Mouse (Mus musculus) forebrain, embryonic 13.5 days (tissue): Measurements from ENCODE around the gene Jade3. TPM values are rescaled to one million over a fixed set of nuclear protein-coding genes. Genes with fewer than 3 reads are reported as not detected.

ENCODE experiments used
- ATAC-seq: fragments of 200-750 bp; cut with Nextera tagmentation; 2 replicates; pipeline ENCODE4 v1.8.0; 2017
- H3K27ac ChIP-seq: fragments of 300-500 bp; sonication (generic); 2 replicates; pipeline ENCODE4 v1.5.1; 2015; ENCODE audit warnings: inconsistent platforms, mild to moderate bottlenecking, moderate library complexity
- H3K27me3 ChIP-seq: fragments of 300-500 bp; sonication (generic); 2 replicates; pipeline ENCODE4 v1.6.1; 2015; ENCODE audit warnings: mild to moderate bottlenecking, inconsistent platforms
- H3K36me3 ChIP-seq: fragments of 300-500 bp; sonication (generic); 2 replicates; pipeline ENCODE4 v1.6.1; 2015; ENCODE audit warnings: mild to moderate bottlenecking, inconsistent platforms; ENCODE audit not compliant: poor library complexity, severe bottlenecking
- H3K4me1 ChIP-seq: fragments of 300-500 bp; sonication (generic); 2 replicates; pipeline ENCODE4 v1.6.1; 2015; ENCODE audit warnings: inconsistent platforms
- H3K4me2 ChIP-seq: fragments of 300-500 bp; sonication (generic); 2 replicates; pipeline ENCODE4 v1.6.1; 2015; ENCODE audit warnings: inconsistent platforms, mild to moderate bottlenecking, moderate library complexity
- H3K4me3 ChIP-seq: fragments of 300-500 bp; sonication (generic); 2 replicates; pipeline ENCODE4 v1.5.1; 2015; ENCODE audit warnings: mild to moderate bottlenecking, inconsistent platforms
- H3K9ac ChIP-seq: fragments of 300-500 bp; sonication (generic); 2 replicates; pipeline ENCODE4 v1.6.1; 2015; ENCODE audit warnings: mild to moderate bottlenecking, inconsistent platforms
- H3K9me3 ChIP-seq: fragments of 300-500 bp; sonication (generic); replicated peaks from 2 replicates; pipeline ENCODE4 v1.6.1; 2016; ENCODE audit warnings: inconsistent platforms
- WGBS: fragments of 180-500 bp; shearing (Covaris S2); methylation state at CpG from one replicate; pipeline ENCODE4 v1.1.7; 2015; 5-methylcytosine and 5-hydroxymethylcytosine counted together
- polyA plus RNA-seq: library from polyadenylated mRNA; unstranded; fragments of >200 nt; fragmentation: Nextera tagmentation; extraction: Ambion mirVana; gene quantifications from 2 replicates; pipeline ENCODE4 v1.2.1, GENCODE M21; 2015

The Jade3 gene
- polyA plus RNA-seq, 1 experiment from 2014 or later = 7.6 TPM

DNA sequence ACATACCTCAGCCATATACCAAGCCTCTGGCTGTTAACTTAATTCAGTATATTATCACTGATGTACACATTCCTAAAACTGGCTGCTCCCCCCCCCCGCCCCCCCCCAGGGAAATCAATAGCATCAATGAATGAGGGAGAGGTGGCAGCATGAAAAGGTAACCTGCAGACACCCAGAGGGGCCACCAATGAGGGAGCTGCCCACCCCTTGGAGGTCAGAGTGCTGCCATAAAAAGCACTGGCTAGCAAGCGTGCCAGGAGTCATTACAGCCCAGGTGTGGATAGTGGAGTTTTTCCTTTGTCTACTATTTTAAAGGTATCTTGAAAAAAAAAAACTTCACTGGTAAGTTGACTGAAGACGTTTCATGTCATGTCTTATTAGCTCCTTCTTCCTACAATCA is 124.0 kb downstream of the Jade3 start, which contains the start of gene Rgn:
Gene Rgn, plus strand, starts transcription at position 256 of the 400 bp plus-strand sequence.
- H3K27ac ChIP-seq = no peak within 1 kb of the TSS
- peak within 1 kb of the TSS; percentile 61 for H3K4me2 ChIP-seq
- H3K27me3 ChIP-seq = no peaks in the 10 kb centered on the region
- no peak for ATAC-seq
- H3K36me3 ChIP-seq = no peaks in the 10 kb centered on the region
- H3K4me3 ChIP-seq = no peak within 1 kb of the TSS; the same call in 1 of the 2 replicates
- H3K9me3 ChIP-seq = no peaks in the 10 kb centered on the region
- no peaks in the 10 kb centered on the region for H3K4me1 ChIP-seq
- 68% methylated on average over 3 of the region's 3 CpGs for WGBS
- no peak within 1 kb of the TSS for H3K9ac ChIP-seq

DNA sequence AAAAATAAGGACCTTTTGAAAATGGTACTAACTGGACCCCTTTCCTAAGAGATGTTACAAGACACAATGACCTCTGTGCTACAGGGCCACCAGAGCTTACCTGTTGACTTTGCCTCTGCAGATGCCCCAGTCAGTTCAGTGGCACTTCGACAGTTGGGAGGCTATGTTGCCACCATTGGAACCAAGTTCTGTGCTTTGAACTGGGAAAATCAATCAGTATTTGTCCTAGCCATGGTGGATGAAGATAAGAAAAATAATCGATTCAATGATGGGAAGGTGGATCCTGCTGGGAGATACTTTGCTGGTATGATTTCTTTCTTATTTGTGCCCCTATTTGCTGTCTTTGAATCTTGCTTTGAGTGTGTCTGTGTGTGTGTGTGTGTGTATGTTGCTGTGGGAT is 126.7 kb downstream of the Jade3 start:
- Histone ChIP-seq H3K4me1 (no peaks in the 10 kb centered on the region), H3K4me2 (no peak overlapping the region), H3K27ac (no peak overlapping the region), H3K27me3 (no peaks in the 10 kb centered on the region), H3K36me3 (no peaks in the 10 kb centered on the region), H3K9ac (no peak overlapping the region), H3K4me3 (no peak overlapping the region), H3K9me3 (no peaks in the 10 kb centered on the region)
- 85% methylated on average over 2 of the region's 2 CpGs for WGBS
- no peak for ATAC-seq

DNA sequence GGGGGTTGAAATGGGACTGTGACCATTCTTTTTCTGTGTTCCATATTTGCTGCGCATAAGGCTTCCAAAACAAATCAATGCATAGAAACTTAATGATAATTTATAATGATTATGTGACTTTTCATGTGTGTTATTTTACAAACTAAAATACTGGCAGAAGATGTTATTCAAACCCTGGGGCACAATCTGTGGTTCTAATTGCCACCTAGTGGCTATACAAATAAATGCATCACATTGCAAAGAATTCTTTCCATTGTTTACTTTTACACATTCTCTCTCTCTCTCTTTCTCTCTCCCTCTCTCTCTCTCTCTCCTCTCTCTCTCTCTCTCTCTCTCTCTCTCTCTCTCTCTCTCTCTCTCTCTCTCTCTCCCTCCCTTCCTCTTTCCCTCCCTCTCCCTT is 136.4 kb downstream of the Jade3 start:
- WGBS = 54% methylated on average over 1 of the region's 1 CpGs
- Histone ChIP-seq H3K27me3 (no peaks in the 10 kb centered on the region), H3K4me3 (no peak overlapping the region), H3K9ac (no peak overlapping the region), H3K9me3 (no peaks in the 10 kb centered on the region), H3K36me3 (no peaks in the 10 kb centered on the region), H3K27ac (no peak overlapping the region), H3K4me2 (no peak overlapping the region), H3K4me1 (no peaks in the 10 kb centered on the region)
- ATAC-seq = no peak

DNA sequence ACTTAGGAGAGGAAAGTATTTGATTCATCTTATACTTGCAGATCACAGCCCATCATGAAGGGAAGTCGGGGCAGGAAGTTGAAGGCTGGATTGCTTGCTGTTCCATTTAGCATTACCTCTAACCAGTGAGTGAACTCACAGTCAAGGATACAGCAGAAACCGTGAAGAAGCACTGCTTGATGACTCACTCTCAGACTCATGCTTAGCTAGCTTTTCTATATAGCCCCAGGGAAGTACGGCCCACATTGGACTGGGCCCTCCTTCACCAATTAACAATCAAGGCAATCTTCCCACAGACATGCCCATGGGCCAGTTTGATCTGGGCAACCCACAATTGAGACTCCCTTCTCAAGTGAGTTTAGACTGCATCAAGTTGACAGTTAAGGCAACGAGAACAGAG is 138.5 kb downstream of the Jade3 start:
- no peak overlapping the region for H3K4me3 ChIP-seq
- no peaks in the 10 kb centered on the region for H3K9me3 ChIP-seq
- no peak overlapping the region for H3K27ac ChIP-seq
- H3K36me3 ChIP-seq = no peaks in the 10 kb centered on the region
- 76% methylated on average over 4 of the region's 4 CpGs for WGBS
- no peak overlapping the region for H3K4me2 ChIP-seq
- no peak for ATAC-seq
- no peak overlapping the region for H3K9ac ChIP-seq
- H3K4me1 ChIP-seq = no peaks in the 10 kb centered on the region
- H3K27me3 ChIP-seq = no peaks in the 10 kb centered on the region

Other genes with a start within 250 kb of the Jade3 start
- 2.3 and 3.3 TPM in 2 replicates for gene Slc9a7, start 133.9 kb upstream of the Jade3 start, polyA plus RNA-seq
- gene Rp2, start 61.2 kb upstream of the Jade3 start, polyA plus RNA-seq = 18.4 and 18.9 TPM in 2 replicates
- gene Rgn, start 124.1 kb downstream of the Jade3 start, polyA plus RNA-seq = 0.53 and 0.57 TPM in 2 replicates
- gene Rbm10, start 191.8 kb downstream of the Jade3 start, polyA plus RNA-seq = 76.6 and 83.1 TPM in 2 replicates
- gene Ndufb11, start 191.9 kb downstream of the Jade3 start, polyA plus RNA-seq = 203 and 233 TPM in 2 replicates
- gene Uba1, start 232.6 kb downstream of the Jade3 start, polyA plus RNA-seq = 334 and 366 TPM in 2 replicates